Mouse (Mus musculus) neural tube, embryonic 14.5 days (tissue): Measurements from ENCODE around the gene Dhrs3. TPM values are rescaled to one million over a fixed set of nuclear protein-coding genes. Genes with fewer than 3 reads are reported as not detected.

Experiments used
- ATAC-seq: fragments of 200-750 bp; cut with Nextera tagmentation; 2 replicates; pipeline ENCODE4 v1.8.0; 2017; ENCODE audit warnings: low read depth, mild to moderate bottlenecking, moderate TSS enrichment, moderate library complexity
- H3K27ac ChIP-seq: fragments of 300-500 bp; sonication (generic); 2 replicates; pipeline ENCODE4 v1.5.1; 2014; ENCODE audit warnings: low read depth, mild to moderate bottlenecking, control low read depth, low read length, moderate library complexity, mixed read lengths
- H3K27me3 ChIP-seq: fragments of 300-500 bp; sonication (generic); 2 replicates; pipeline ENCODE4 v1.6.1; 2014; ENCODE audit warnings: low read length; ENCODE audit not compliant: control insufficient read depth, insufficient read depth
- H3K36me3 ChIP-seq: fragments of 300-500 bp; sonication (generic); 2 replicates; pipeline ENCODE4 v1.6.1; 2014; ENCODE audit warnings: low read length, mixed read lengths; ENCODE audit not compliant: control insufficient read depth, insufficient read depth
- H3K4me1 ChIP-seq: fragments of 300-500 bp; sonication (generic); 2 replicates; pipeline ENCODE4 v1.6.1; 2014; ENCODE audit warnings: low read length; ENCODE audit not compliant: control insufficient read depth, insufficient read depth
- H3K4me2 ChIP-seq: fragments of 300-500 bp; sonication (generic); 2 replicates; pipeline ENCODE4 v1.6.1; 2014; ENCODE audit warnings: mild to moderate bottlenecking, low read depth, low read length, control low read depth
- H3K4me3 ChIP-seq: fragments of 300-500 bp; sonication (generic); 2 replicates; pipeline ENCODE4 v1.5.1; 2014; ENCODE audit warnings: low read depth, low read length, control low read depth, mixed read lengths
- H3K9ac ChIP-seq: fragments of 300-500 bp; sonication (generic); replicated peaks from 2 replicates; pipeline ENCODE4 v1.6.1; 2014; ENCODE audit warnings: low read depth, mild to moderate bottlenecking, control low read depth, low read length, mixed read lengths
- H3K9me3 ChIP-seq: fragments of 300-500 bp; sonication (generic); 2 replicates; pipeline ENCODE4 v1.6.1; 2016; ENCODE audit warnings: low read length; ENCODE audit not compliant: control insufficient read depth
- WGBS: fragments of 180-500 bp; shearing (Covaris S2); extraction: QIAGEN DNeasy Blood & Tissue Kit; methylation state at CpG from one replicate; pipeline ENCODE4 v1.1.7; 2014; 5-methylcytosine and 5-hydroxymethylcytosine counted together
- polyA plus RNA-seq: library from polyadenylated mRNA; unstranded; fragments of >200 nt; fragmentation: Nextera tagmentation; extraction: Ambion mirVana; gene quantifications from 2 replicates; pipeline ENCODE4 v1.2.1, GENCODE M21; 2014

Gene Dhrs3
- polyA plus RNA-seq, 1 experiment from 2014 or later: 17.0 TPM

GRCm38 (mm10) chr4:144906001-144906889, 13.6 kb downstream of the Dhrs3 start:
- H3K4me3 ChIP-seq: no peak overlapping the region
- H3K27me3 ChIP-seq: no peaks in the 10 kb centered on the region
- no peaks in the 10 kb centered on the region for H3K36me3 ChIP-seq
- H3K9ac ChIP-seq: no peak overlapping the region
- no peak overlapping the region for H3K27ac ChIP-seq
- H3K9me3 ChIP-seq: no peaks in the 10 kb centered on the region
- no peak for ATAC-seq
- no peaks in the 10 kb centered on the region for H3K4me1 ChIP-seq
- no peak overlapping the region for H3K4me2 ChIP-seq
- WGBS: 85% methylated on average over 8 of the region's 8 CpGs

GRCm38 (mm10) chr4:144906978-144907703, 14.5 kb downstream of the Dhrs3 start:
- 80% methylated on average over 4 of the region's 4 CpGs for WGBS
- no peaks in the 10 kb centered on the region for H3K27me3 ChIP-seq

DNA sequence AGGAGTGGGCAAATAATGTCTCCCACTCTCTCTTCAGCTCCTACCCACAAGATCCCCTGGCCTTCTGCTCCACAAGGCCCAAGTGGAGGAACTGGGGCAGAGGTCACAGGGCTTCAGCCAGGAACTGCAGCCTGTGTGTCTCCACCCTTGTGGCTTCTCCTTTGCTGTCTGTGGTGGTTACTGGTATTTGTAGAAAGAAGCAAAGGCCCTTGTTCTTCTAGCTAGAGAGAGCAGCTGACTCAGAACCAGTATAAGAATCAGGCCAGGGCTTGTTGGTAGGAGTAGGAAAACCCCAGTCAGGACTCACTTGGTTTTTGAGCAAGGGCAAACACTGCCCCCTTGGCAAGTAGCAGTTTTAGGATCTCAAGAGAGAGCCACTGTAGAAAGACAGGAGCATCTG, 16.2 kb downstream of the Dhrs3 start:
- no peaks in the 10 kb centered on the region for H3K4me1 ChIP-seq
- no peaks in the 10 kb centered on the region for H3K27me3 ChIP-seq
- no peak for ATAC-seq
- H3K4me3 ChIP-seq: no peak overlapping the region
- H3K36me3 ChIP-seq: no peaks in the 10 kb centered on the region
- H3K9me3 ChIP-seq: no peaks in the 10 kb centered on the region
- no peak overlapping the region for H3K9ac ChIP-seq
- H3K4me2 ChIP-seq: no peak overlapping the region
- H3K27ac ChIP-seq: no peak overlapping the region

More at GRCm38 (mm10) chr4:144906978-144907703, 14.5 kb downstream of the Dhrs3 start:
- no peak overlapping the region for H3K4me3 ChIP-seq
- H3K4me1 ChIP-seq: no peaks in the 10 kb centered on the region
- no peak overlapping the region for H3K27ac ChIP-seq
- H3K9ac ChIP-seq: no peak overlapping the region
- H3K36me3 ChIP-seq: no peaks in the 10 kb centered on the region
- no peak for ATAC-seq
- H3K9me3 ChIP-seq: no peaks in the 10 kb centered on the region
- H3K4me2 ChIP-seq: no peak overlapping the region

- WGBS: 86% methylated on average over 3 of the region's 3 CpGs
- Histone ChIP-seq H3K27ac (no peak overlapping the region), H3K9me3 (no peaks in the 10 kb centered on the region), H3K36me3 (no peaks in the 10 kb centered on the region), H3K4me2 (no peak overlapping the region), H3K27me3 (no peaks in the 10 kb centered on the region), H3K4me3 (no peak overlapping the region), H3K4me1 (no peaks in the 10 kb centered on the region), H3K9ac (no peak overlapping the region)
- no peak for ATAC-seq
Observed at GRCm38 (mm10) chr4:144910281-144910680, 17.7 kb downstream of the Dhrs3 start.

DNA sequence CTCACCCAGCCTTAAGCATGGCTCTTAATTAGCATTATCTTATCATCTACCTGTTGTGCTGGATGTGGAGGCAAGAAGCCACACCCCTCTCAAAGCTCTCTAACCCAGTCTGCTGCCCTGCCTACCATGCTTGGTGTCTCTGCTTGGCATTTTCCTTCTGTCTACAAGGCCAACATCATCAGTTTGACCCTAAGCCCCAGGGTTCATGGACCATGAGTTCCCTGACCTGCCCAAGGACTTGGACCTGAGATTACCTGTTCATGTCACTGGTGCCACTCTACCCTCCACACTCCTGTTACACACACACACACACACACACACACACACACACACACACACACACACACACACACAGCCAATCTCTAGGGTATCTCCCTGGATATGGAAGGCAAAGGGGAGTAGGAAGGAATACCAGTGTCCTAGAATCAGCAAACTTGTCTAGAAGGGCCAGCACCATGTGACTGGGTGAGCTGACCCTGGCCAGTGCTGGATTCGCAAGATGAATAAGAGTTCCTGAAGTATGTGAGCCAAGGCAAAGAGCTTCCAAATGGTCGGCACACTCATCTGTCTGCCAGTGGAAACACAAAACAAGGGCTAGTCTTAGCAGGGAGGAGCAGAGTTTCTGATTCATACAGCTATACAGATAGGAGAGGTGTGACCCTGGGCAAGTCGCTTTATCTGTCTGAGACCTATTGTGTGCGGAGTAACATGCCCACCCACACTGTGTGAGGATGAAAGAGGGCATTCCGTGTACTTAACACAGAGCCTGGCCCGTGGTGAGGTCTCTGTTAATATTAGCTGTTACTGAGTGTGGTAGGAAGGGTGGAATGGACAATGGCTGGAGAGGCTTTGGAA, 20.9 kb downstream of the Dhrs3 start:
- no peak overlapping the region for H3K9ac ChIP-seq
- no peak for ATAC-seq
- no peak overlapping the region for H3K4me3 ChIP-seq
- no peaks in the 10 kb centered on the region for H3K36me3 ChIP-seq
- H3K9me3 ChIP-seq: no peaks in the 10 kb centered on the region
- H3K27ac ChIP-seq: no peak overlapping the region
- no peaks in the 10 kb centered on the region for H3K4me1 ChIP-seq
- no peak overlapping the region for H3K4me2 ChIP-seq
- no peaks in the 10 kb centered on the region for H3K27me3 ChIP-seq
- WGBS: 86% methylated on average over 6 of the region's 6 CpGs

- H3K27me3 ChIP-seq: no peaks in the 10 kb centered on the region
- no peaks in the 10 kb centered on the region for H3K36me3 ChIP-seq
- no peak overlapping the region for H3K9ac ChIP-seq
- H3K9me3 ChIP-seq: no peaks in the 10 kb centered on the region
- no peak for ATAC-seq
- no peaks in the 10 kb centered on the region for H3K4me1 ChIP-seq
- H3K27ac ChIP-seq: no peak overlapping the region
- no peak overlapping the region for H3K4me3 ChIP-seq
- no peak overlapping the region for H3K4me2 ChIP-seq
- WGBS: 84% methylated on average over 6 of the region's 6 CpGs
Observed at GRCm38 (mm10) chr4:144916520-144916919, 23.9 kb downstream of the Dhrs3 start.

GRCm38 (mm10) chr4:144917101-144917500, 24.5 kb downstream of the Dhrs3 start:
- Histone ChIP-seq H3K4me1 (no peaks in the 10 kb centered on the region), H3K4me3 (no peak overlapping the region), H3K27me3 (no peaks in the 10 kb centered on the region), H3K27ac (no peak overlapping the region), H3K36me3 (no peaks in the 10 kb centered on the region), H3K4me2 (no peak overlapping the region), H3K9ac (no peak overlapping the region), H3K9me3 (no peaks in the 10 kb centered on the region)
- WGBS: 68% methylated on average over 4 of the region's 4 CpGs
- no peak for ATAC-seq

- Histone ChIP-seq H3K4me3 (no peak overlapping the region), H3K9ac (no peak overlapping the region), H3K9me3 (no peaks in the 10 kb centered on the region), H3K4me2 (no peak overlapping the region), H3K27me3 (no peaks in the 10 kb centered on the region), H3K27ac (no peak overlapping the region), H3K36me3 (no peaks in the 10 kb centered on the region), H3K4me1 (no peaks in the 10 kb centered on the region)
- ATAC-seq: no peak
- 86% methylated on average over 10 of the region's 10 CpGs for WGBS
Observed at GRCm38 (mm10) chr4:144918501-144918900, 25.9 kb downstream of the Dhrs3 start.
